Mouse (Mus musculus) embryonic facial prominence, embryonic 11.5 days (tissue): ENCODE measurements around the gene Casz1. TPM values are rescaled to one million over a fixed set of nuclear protein-coding genes. Genes with fewer than 3 reads are reported as not detected.

ENCODE experiments used
- ATAC-seq: fragments of 200-750 bp; cut with Nextera tagmentation; replicated peaks from 2 replicates; pipeline ENCODE4 v1.8.0; 2017; ENCODE audit warnings: low read depth; ENCODE audit not compliant: insufficient number of reproducible peaks, low FRiP score, low TSS enrichment
- DNase-seq: peaks from one replicate; pipeline ENCODE4 v3.0.0-alpha.2; 2015; ENCODE audit warnings: low spot score
- H3K27ac ChIP-seq: fragments of 300-500 bp; sonication (generic); replicated peaks from 2 replicates; pipeline ENCODE4 v1.5.1; 2014; ENCODE audit warnings: mild to moderate bottlenecking, low read depth, low read length, control low read depth
- H3K27me3 ChIP-seq: fragments of 300-500 bp; sonication (generic); 2 replicates; pipeline ENCODE4 v1.6.1; 2014; ENCODE audit warnings: mild to moderate bottlenecking, low read length, moderate library complexity, mixed read lengths; ENCODE audit not compliant: control insufficient read depth, insufficient read depth
- H3K36me3 ChIP-seq: fragments of 300-500 bp; sonication (generic); replicated peaks from 2 replicates; pipeline ENCODE4 v1.6.1; 2014; ENCODE audit warnings: low read depth, mild to moderate bottlenecking, low read length, moderate library complexity, mixed read lengths; ENCODE audit not compliant: control insufficient read depth, insufficient read depth
- H3K4me1 ChIP-seq: fragments of 300-500 bp; sonication (generic); 2 replicates; pipeline ENCODE4 v1.6.1; 2014; ENCODE audit warnings: low read length, mixed read lengths; ENCODE audit not compliant: control insufficient read depth, insufficient read depth
- H3K4me2 ChIP-seq: fragments of 300-500 bp; sonication (generic); 2 replicates; pipeline ENCODE4 v1.6.1; 2014; ENCODE audit warnings: low read depth, mild to moderate bottlenecking, control low read depth, low read length, moderate library complexity
- H3K4me3 ChIP-seq: fragments of 300-500 bp; sonication (generic); 2 replicates; pipeline ENCODE4 v1.5.1; 2014; ENCODE audit warnings: low read depth, low read length, control low read depth
- H3K9ac ChIP-seq: fragments of 300-500 bp; sonication (generic); replicated peaks from 2 replicates; pipeline ENCODE4 v1.6.1; 2014; ENCODE audit warnings: mild to moderate bottlenecking, control low read depth, low read length
- H3K9me3 ChIP-seq: fragments of 300-500 bp; sonication (generic); replicated peaks from 2 replicates; pipeline ENCODE4 v1.6.1; 2016; ENCODE audit warnings: mild to moderate bottlenecking, low read length, inconsistent platforms, mixed read lengths; ENCODE audit not compliant: control insufficient read depth
- WGBS: fragments of 180-500 bp; shearing (Covaris S2); extraction: QIAGEN DNeasy Blood & Tissue Kit; methylation state at CpG from one replicate; pipeline ENCODE4 v1.1.7; 2014; 5-methylcytosine and 5-hydroxymethylcytosine counted together
- polyA plus RNA-seq: library from polyadenylated mRNA; unstranded; fragments of >200 nt; fragmentation: Nextera tagmentation; extraction: Ambion mirVana; gene quantifications from 2 replicates; pipeline ENCODE4 v1.2.1, GENCODE M21; 2014

The Casz1 gene
- polyA plus RNA-seq, 1 experiment from 2014 or later = 1.1 TPM

GRCm38 (mm10) chr4:148908760-148909510 lies 104.7 kb downstream of the Casz1 start:
- H3K4me1 ChIP-seq = 0 out of 2 replicates have a peak, but pooled peaks cover 3% of the 10 kb centered on the region
- H3K9ac ChIP-seq = no peak overlapping the region
- H3K9me3 ChIP-seq = no peaks in the 10 kb centered on the region
- no peaks in the 10 kb centered on the region for H3K36me3 ChIP-seq
- WGBS = 78% methylated on average over 15 of the region's 15 CpGs
- DNase-seq (no peak), ATAC-seq (no peak)
- no peak overlapping the region for H3K4me2 ChIP-seq
- peaks cover 6% of the 10 kb centered on the region; the same call in 1 of the 2 replicates for H3K27me3 ChIP-seq
- H3K4me3 ChIP-seq = no peak overlapping the region
- H3K27ac ChIP-seq = peak overlapping the region; percentile 28; the same call in 1 of the 2 replicates

- Histone ChIP-seq H3K4me1 (0 out of 2 replicates have a peak, but pooled peaks cover 3% of the 10 kb centered on the region), H3K4me3 (no peak overlapping the region), H3K27ac (no peak overlapping the region), H3K27me3 (peaks cover 4% of the 10 kb centered on the region; the same call in 1 of the 2 replicates), H3K4me2 (no peak overlapping the region), H3K36me3 (no peaks in the 10 kb centered on the region), H3K9ac (no peak overlapping the region), H3K9me3 (no peaks in the 10 kb centered on the region)
- ATAC-seq = no peak
- WGBS = 84% methylated on average over 11 of the region's 11 CpGs
- no peak for DNase-seq
These were observed 105.3 kb downstream of the Casz1 start for GRCm38 (mm10) chr4:148909566-148909965.

GRCm38 (mm10) chr4:148912134-148912533 lies 107.9 kb downstream of the Casz1 start:
- H3K4me1 ChIP-seq = 0 out of 2 replicates have a peak, but pooled peaks cover 5% of the 10 kb centered on the region
- H3K27ac ChIP-seq = no peak overlapping the region
- DNase-seq (no peak), ATAC-seq (no peak)
- H3K27me3 ChIP-seq = no peaks in the 10 kb centered on the region; the same call in 1 of the 2 replicates
- 57% methylated on average over 7 of the region's 7 CpGs for WGBS
- no peaks in the 10 kb centered on the region for H3K9me3 ChIP-seq
- no peak overlapping the region for H3K4me2 ChIP-seq
- H3K36me3 ChIP-seq = no peaks in the 10 kb centered on the region
- H3K9ac ChIP-seq = no peak overlapping the region
- no peak overlapping the region for H3K4me3 ChIP-seq

- DNase-seq (no peak), ATAC-seq (no peak)
- Histone ChIP-seq H3K9me3 (no peaks in the 10 kb centered on the region), H3K4me3 (no peak overlapping the region), H3K4me1 (0 out of 2 replicates have a peak, but pooled peaks cover 5% of the 10 kb centered on the region), H3K9ac (no peak overlapping the region), H3K27ac (no peak overlapping the region), H3K36me3 (no peaks in the 10 kb centered on the region), H3K4me2 (no peak overlapping the region), H3K27me3 (peaks cover 4% of the 10 kb centered on the region; the same call in 1 of the 2 replicates)
- 53% methylated on average over 8 of the region's 8 CpGs for WGBS
These were observed 108.8 kb downstream of the Casz1 start for GRCm38 (mm10) chr4:148912826-148913590.

- 47% methylated on average over 10 of the region's 10 CpGs for WGBS
- H3K4me1 ChIP-seq = 0 out of 2 replicates have a peak, but pooled peaks cover 5% of the 10 kb centered on the region
- H3K36me3 ChIP-seq = no peaks in the 10 kb centered on the region
- DNase-seq (peak; percentile 91), ATAC-seq (0 out of 2 replicates have a peak, but pooled peaks have one; percentile 66)
- no peak overlapping the region for H3K4me2 ChIP-seq
- no peak overlapping the region for H3K4me3 ChIP-seq
- H3K9ac ChIP-seq = no peak overlapping the region
- H3K27me3 ChIP-seq = peaks cover 7% of the 10 kb centered on the region
- no peak overlapping the region for H3K27ac ChIP-seq
- no peaks in the 10 kb centered on the region for H3K9me3 ChIP-seq
These were observed 110.8 kb downstream of the Casz1 start for GRCm38 (mm10) chr4:148914863-148915622.

GRCm38 (mm10) chr4:148915849-148916248 lies 111.6 kb downstream of the Casz1 start:
- H3K4me2 ChIP-seq = no peak overlapping the region
- no peak overlapping the region for H3K9ac ChIP-seq
- ATAC-seq (no peak), DNase-seq (no peak)
- no peaks in the 10 kb centered on the region for H3K36me3 ChIP-seq
- no peaks in the 10 kb centered on the region for H3K9me3 ChIP-seq
- no peak overlapping the region for H3K4me3 ChIP-seq
- H3K27ac ChIP-seq = no peak overlapping the region
- 0 out of 2 replicates have a peak, but pooled peaks cover 5% of the 10 kb centered on the region for H3K4me1 ChIP-seq
- peaks cover 12% of the 10 kb centered on the region for H3K27me3 ChIP-seq
- 67% methylated on average over 15 of the region's 15 CpGs for WGBS

- 60% methylated on average over 15 of the region's 15 CpGs for WGBS
- H3K4me3 ChIP-seq = no peak overlapping the region
- ATAC-seq (no peak), DNase-seq (no peak)
- H3K4me1 ChIP-seq = peaks cover 6% of the 10 kb centered on the region; the same call in 1 of the 2 replicates
- H3K27me3 ChIP-seq = peaks cover 23% of the 10 kb centered on the region
- H3K9me3 ChIP-seq = no peaks in the 10 kb centered on the region
- no peak overlapping the region for H3K27ac ChIP-seq
- no peak overlapping the region for H3K9ac ChIP-seq
- no peaks in the 10 kb centered on the region for H3K36me3 ChIP-seq
- no peak overlapping the region for H3K4me2 ChIP-seq
These were observed 114.6 kb downstream of the Casz1 start for GRCm38 (mm10) chr4:148918707-148919447.
